Mouse (Mus musculus): ENCODE measurements around the gene Lysmd4.

Gene Lysmd4

DNA sequence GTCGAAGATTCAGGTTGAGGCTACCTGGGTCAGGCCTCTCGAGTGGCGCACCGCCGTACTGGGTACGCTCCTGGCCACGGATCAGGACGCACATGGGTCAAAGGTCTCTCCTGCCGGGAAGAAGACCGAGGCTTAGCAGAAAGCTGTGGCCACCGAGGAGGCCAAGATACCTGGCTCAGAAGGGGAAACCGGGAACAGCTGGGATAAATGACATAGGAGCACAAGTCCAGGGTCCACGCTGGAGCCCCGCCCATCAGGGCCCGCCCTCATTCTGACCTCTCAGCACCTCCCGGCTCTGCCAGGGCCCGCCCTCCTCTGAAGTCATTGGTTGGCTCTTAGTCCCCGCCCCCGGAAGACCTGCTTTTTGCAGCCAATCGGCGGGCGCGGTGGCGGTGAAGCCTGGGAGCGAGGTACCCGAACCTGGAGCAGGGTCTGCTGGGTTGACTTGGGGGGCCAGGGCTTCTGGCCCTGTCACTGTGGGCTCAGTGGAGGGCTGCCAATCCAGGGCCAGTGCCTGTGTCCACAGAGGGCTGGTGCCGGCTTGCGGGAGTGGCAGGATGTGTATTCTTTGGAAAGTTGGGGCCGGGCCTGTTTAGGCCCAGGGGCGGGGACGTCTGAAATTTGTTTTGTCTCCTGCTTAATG, at the start of gene Lysmd4:
TSS of gene Lysmd4 (plus strand) at position 325 of the 643 bp plus-strand sequence.
- TF ChIP-seq GATA4 (IDR thresholded peaks at IDR 0.05; ENCODE audit: insufficient replicate concordance, low read length), result no peak

GRCm38 (mm10) chr7:67173522-67174195, 48.7 kb upstream of the Lysmd4 start:
- TF ChIP-seq GATA4 (IDR thresholded peaks at IDR 0.05; ENCODE audit: insufficient replicate concordance, low read length), result no peak

DNA sequence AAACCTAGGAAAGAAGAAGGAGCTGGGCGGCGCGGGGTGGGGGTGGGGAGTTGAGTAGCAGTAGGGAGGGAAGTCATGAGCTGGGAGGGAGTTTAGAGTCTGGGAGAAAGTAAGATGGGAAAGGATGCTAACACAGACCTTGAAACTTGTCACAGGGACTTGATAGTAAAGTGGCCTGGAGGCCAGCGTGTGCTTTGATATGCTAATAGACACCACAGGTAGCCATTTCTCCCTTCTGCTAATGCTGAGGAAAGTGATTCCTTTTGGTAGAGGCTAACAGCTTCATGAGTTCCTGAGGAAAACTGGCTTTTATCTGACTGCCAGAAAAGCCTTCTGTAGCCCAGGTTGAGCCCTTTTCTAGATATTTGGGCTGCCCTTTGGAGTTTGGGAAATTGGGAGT, 38.6 kb upstream of the Lysmd4 start:
- TF ChIP-seq GATA4 (IDR thresholded peaks at IDR 0.05; ENCODE audit: insufficient replicate concordance, low read length), result no peak

DNA sequence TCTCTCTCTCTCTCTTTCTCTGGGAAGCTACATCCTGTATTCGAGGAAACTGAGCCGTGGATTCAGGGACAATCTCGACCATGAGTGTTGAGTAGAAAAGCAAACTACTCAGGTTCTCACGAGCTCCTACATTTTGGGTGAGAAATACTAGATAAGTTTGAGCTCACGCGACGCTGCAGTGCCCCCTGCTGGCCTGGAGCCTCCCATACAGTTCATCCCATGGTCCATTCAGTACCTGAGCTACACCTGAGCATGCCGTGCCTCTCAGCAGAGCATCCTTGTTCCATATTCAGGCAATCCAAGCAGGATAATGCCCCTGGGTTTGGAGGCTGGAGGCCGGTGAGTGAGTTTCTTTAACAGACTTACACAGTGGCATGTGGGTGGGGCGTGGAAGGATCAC, 22.9 kb upstream of the Lysmd4 start:
- TF ChIP-seq GATA4 (IDR thresholded peaks at IDR 0.05; ENCODE audit: insufficient replicate concordance, low read length), result 0 out of 2 replicates have a peak, but pooled peaks have one; percentile 12

GRCm38 (mm10) chr7:67203625-67204024, 18.7 kb upstream of the Lysmd4 start:
- TF ChIP-seq GATA4 (IDR thresholded peaks at IDR 0.05; ENCODE audit: insufficient replicate concordance, low read length), result no peak

- TF ChIP-seq GATA4 (IDR thresholded peaks at IDR 0.05; ENCODE audit: insufficient replicate concordance, low read length), result no peak
Measured at GRCm38 (mm10) chr7:67205734-67206425, 16.5 kb upstream of the Lysmd4 start.

DNA sequence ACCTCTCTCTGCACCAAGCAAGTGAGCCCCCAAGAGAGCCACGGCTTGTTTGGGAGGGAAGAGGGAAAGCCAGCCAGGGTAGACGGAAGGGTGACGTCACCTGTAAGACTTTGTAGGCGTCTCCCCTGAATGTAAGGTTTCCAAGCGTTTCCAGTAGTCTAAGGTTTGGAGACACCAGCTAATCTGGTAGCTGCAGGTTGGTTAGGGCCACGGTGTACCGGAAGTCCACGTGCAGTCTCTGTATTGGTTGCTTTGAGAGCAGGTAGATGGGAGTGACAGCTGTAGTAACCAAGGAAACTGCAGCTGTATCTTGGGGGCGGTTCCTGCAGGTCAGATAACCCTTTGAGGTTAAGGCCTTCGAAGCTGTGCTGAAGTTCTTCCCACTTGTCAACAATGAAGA, 15.8 kb upstream of the Lysmd4 start:
- no peak for TF ChIP-seq GATA4 (IDR thresholded peaks at IDR 0.05; ENCODE audit: insufficient replicate concordance, low read length)

DNA sequence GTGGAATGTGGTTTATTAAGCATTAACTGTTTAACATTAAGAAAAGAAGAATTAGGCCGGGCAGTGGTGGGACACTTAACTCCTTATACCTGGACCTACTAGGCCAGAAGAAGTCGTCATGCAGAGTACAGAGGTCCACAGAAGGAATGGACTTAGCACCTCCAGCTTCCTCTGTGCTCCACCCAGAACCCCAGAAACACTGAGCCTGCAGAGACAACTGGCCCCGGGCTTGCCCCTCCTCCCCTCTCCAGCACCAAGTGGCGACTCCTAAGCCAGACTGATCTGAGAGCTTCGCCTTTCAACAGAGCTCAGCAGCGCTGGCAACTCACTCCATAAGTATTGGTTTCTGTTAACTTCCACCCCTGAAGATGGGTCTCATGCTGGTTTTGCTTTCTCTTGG, 14.6 kb upstream of the Lysmd4 start:
- no peak for TF ChIP-seq GATA4 (IDR thresholded peaks at IDR 0.05; ENCODE audit: insufficient replicate concordance, low read length)

DNA sequence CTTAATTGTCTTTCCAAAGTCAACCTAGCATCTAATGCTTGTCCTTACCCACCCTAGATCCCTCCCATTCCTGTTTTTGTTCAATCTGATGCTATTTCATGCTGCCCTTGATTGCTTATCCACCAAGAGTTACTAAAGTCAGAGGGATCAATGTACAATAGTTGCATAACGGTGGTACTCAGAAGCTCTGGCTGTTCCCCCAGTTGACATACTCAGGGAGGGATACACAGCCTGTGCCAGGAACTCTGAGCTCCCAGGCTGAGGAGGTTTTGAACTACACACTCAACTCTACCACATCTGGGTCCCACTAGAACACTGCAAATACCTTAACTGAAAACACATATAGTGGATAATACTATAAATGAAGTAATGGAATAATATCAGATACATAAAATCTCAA, 14.0 kb upstream of the Lysmd4 start:
- TF ChIP-seq GATA4 (IDR thresholded peaks at IDR 0.05; ENCODE audit: insufficient replicate concordance, low read length), result no peak

GRCm38 (mm10) chr7:67210004-67210833, 12.1 kb upstream of the Lysmd4 start:
- TF ChIP-seq GATA4 (IDR thresholded peaks at IDR 0.05; ENCODE audit: insufficient replicate concordance, low read length), result no peak

- TF ChIP-seq GATA4 (IDR thresholded peaks at IDR 0.05; ENCODE audit: insufficient replicate concordance, low read length), result no peak
Measured at GRCm38 (mm10) chr7:67211341-67211740, 11.0 kb upstream of the Lysmd4 start.

DNA sequence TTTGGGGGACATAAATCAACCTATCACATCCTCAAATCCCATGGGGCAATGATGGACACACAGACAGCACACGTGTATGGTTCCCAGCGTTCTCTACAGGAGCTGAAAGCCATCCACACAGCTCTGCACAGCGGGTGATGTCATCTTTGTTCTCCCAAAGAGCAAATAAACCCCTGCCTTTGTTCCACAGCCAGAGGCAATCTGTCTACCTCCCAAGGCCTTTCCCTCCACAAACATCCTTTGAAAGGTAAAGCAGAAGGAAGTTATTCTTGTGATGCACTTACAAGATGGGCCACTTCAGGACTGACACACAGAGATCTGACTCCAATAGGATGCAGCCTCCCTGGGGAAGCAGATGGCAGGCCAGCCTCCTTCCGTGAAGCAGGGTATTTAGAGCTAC, 10.4 kb upstream of the Lysmd4 start:
- TF ChIP-seq GATA4 (IDR thresholded peaks at IDR 0.05; ENCODE audit: insufficient replicate concordance, low read length), result no peak

GRCm38 (mm10) chr7:67213589-67213988, 8.8 kb upstream of the Lysmd4 start:
- TF ChIP-seq GATA4 (IDR thresholded peaks at IDR 0.05; ENCODE audit: insufficient replicate concordance, low read length), result no peak

DNA sequence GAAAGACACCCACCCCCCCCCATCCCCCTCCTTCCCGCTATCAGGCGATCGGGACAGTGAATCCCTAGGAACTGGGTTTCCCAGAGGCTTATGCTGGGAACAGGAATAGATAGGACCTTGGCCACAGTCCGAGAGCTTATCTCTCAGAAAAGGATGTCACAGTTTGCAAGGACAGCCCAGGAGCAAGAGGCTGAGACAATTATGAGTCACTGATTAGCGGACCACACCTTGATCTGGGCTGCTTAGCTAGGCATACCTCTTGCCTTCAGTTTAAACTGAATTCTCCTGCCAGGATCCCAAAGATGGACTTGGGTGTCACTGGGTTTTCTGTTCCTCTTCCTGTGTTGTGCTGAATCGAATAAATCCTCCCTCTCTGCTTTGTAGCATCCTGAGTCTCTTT, 6.0 kb upstream of the Lysmd4 start:
- TF ChIP-seq GATA4 (IDR thresholded peaks at IDR 0.05; ENCODE audit: insufficient replicate concordance, low read length), result peak; percentile 58; the same call in 1 of the 2 replicates

DNA sequence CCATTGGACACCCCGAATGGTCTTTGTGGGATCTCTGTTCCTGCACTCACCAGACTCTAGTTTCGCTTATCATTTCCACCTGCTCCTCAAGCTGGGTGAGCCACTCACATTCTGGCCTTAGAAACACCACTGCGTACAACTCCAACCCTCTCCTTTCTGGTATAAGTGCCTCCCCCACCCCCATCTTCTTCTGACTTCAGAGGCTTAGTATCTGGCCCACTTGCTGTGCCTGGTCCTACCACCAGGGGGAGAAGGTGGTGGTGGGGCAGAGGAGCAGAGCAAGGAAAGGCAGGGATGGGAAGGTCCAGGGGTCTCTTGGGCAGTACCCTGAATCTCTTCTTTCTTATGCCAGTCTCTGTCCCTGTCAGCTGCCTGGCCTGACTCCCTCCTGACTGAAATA, 5.3 kb upstream of the Lysmd4 start:
- no peak for TF ChIP-seq GATA4 (IDR thresholded peaks at IDR 0.05; ENCODE audit: insufficient replicate concordance, low read length)
